Mouse (Mus musculus): Measurements from ENCODE around the gene Best1.

- TF ChIP-seq CTCF (IDR thresholded peaks at IDR 0.05; ENCODE audit: control insufficient read depth, insufficient read depth, insufficient read length) (no peak), MAX (IDR thresholded peaks at IDR 0.05) (no peak), USF1 (IDR thresholded peaks at IDR 0.05; ENCODE audit: low read depth) (no peak), CEBPB (IDR thresholded peaks at IDR 0.05; ENCODE audit: low read depth) (no peak), FOSL1 (IDR thresholded peaks at IDR 0.05; ENCODE audit: insufficient read depth, low read length, poor library complexity, severe bottlenecking) (no peak), MYOD1 (IDR thresholded peaks at IDR 0.05; ENCODE audit: control insufficient read depth, insufficient read length, low read depth) (no peak), MYOG (IDR thresholded peaks at IDR 0.05; ENCODE audit: control insufficient read depth, extremely low read depth, insufficient read length) (no peak)
Measured at GRCm38 (mm10) chr19:10040866-10041387, 39.5 kb upstream of the Best1 start.

Data from C2C12 (cell line).